Mouse (Mus musculus) cerebellum, adult 11-12 months (tissue): ENCODE measurements around the gene Znhit2.
A peak's percentile ranks its signal among the peaks of the same experiment; 100 is the strongest.

Experiments used
- DNase-seq: peaks from one replicate; pipeline ENCODE4 v3.0.0; 2022

Znhit2 gene

DNA sequence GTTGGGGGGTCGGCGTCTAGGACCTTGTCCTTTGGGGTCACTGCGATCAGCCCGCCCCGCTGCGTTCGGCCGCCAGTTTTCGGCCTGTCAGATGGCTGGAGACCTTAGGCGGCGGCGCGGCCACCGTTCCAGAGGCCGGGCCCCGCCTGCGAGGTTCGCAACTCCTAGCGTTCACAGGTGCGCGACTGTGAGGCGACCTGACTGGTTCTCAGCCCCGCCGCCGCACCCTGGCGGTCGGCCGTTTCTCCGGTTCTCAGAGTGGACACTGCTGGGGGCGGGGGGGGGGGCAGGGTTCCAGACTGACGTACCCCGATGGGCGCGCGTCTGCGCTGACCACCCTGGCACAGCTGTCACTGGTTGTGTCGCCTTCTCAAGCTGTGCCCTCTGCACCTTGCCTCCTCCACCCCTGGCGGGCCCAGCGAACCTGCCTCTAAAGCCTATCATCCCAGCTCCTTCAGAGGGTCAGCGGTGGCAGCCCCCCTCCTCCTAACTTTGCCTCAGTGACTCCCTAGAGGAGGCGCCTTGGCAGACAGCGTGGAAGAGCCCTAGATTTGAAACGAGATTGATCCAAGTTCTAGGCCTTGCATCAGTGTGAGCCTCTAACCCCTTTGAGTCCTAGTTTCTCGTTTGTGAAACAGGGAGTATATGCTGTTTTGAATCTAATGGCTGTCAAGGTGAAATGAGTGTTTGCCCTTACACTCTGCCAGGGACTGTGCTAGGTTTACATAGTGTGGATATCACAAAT lies 13.7 kb upstream of the Znhit2 start:
- DNase-seq, result peak; percentile 68

DNA sequence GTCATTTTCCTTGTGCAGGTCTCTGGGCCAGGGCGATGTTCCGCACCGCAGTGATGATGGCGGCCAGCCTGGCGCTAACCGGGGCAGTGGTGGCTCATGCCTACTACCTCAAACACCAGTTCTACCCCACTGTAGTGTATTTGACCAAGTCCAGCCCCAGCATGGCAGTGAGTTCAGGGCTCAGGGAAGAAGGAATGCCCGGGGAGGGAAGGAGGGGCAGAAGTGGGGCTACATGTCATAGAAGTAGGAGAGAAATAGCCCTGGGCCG lies 13.2 kb upstream of the Znhit2 start:
- DNase-seq, result peak; percentile 42

DNA sequence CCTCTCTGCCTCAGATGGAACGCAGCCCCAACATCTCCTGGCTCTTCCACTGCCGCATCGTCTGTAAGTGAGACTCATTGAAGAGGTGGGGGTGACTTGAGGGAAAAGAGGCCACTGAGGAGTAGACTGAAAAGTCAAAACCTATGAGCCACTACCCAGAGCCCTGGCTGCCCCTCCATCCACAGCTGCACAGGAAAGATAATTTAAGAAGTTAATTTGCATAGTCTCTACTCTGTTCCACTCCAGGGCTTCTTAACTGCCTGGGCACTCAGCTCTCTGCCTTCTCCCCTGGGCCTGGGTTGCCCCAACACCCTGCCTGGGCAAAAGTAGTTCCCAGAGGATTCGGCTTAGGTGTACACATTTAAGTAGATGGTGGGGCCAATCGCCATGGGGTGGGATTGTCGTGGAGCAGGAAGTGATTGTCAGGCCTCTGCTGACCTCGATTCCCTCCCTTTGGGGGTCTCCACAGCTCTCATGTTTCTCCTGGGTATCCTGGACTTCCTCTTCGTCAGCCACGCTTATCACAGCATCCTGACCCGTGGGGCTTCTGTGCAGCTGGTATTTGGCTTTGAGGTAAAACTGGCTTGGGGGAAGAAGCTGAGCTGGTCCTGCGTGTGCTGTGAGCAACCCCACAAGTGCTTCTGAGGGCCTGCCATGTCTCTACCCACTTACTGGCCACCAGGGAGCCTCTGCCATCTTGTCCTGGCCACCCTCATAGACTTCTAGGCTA lies 12.1 kb upstream of the Znhit2 start:
- peak; percentile 32 for DNase-seq

DNA sequence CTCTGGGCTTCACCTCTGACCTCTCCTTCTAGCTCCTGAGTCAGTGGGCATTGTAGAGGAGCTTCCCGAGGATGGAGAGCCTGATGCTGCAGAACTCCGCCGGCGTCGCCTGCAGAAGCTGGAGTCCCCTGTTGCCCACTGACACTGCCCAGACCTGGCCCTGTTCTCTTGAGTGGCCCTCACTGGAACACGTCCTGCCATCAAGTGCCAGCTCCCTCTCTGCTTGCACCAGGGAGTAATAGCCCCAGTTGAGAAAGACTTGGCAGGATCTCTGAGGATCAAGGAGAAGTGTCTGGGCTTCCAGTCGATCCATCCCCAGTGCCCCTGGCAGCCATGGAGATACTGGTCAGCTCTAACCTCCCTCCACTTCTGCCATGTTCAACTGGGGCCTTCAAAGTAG lies 8.5 kb upstream of the Znhit2 start:
- DNase-seq, result peak; percentile 26

DNA sequence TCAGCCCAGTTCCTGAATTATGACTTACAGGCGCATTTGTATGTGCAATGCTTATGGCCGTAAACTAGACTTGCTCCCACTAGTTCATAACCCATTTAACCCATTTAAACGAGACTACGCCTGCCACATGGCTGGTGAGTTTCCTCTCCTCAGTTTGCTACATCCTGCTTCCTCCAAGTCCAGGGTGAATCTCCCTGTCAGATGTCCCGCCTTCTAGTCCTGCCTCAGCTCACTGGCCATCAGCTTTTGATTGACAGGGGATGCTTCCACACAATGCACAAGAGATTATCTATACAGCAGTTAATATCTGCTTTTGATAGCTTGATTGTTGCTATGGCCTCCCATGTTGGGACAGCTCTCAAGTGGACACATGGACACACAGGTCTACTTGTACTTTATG lies 6.7 kb upstream of the Znhit2 start:
- DNase-seq, result no peak

DNA sequence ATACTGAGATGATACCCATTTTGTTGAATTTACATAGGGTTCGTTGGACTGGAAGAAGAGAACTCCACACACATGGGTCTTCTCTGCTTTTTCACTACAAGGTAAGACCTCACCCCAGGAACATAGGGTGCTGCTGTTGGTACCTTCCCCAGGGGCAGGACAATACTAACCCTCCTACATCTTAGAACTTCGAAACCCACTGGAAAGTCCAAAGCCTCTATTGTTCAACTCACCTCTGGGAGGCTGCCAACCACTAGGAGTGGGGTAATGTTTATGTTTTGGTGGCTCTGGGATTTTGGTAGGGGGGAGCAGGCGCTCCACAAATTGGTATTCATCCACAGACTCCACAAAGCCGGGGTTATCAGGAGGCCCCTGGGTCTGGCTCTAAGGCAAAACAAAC lies 4.3 kb upstream of the Znhit2 start:
- peak; percentile 50 for DNase-seq

DNA sequence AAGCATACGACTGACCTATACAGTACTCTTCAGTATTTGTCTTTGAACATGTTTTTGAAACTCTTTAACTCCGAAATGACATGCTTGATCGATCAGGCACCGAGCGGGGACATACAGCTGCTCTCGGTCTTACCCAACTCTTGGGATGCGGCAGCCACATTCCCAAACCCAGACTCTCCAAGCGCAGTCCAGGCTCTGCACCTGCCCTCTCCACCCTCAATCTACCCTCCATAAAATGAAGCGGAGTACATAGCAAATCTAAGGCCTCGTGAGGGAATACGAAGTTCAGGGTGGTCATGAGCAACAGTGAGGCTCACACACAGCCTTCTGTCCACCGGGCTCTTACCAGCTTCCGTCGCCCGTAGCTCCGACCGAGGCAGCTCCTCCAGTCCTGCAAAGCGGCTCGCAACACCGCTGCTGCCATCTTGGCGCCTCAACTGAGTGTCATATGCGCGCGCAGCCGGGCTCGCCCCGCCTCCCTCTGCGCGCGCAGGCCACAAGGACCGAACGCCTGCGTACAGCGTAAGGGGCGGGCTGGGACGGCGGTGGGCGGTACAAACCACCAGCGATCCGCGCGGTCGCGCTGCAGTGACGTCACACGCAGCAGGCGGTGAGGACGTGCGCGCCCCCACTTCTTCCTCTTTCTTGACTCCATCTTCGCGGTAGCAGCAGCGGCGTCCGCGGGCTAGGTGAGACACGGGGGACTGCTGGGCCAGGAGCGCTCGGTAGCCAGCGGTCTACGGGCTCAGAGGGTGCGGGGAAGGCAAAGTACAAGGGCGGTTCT lies 3.5 kb upstream of the Znhit2 start, which contains the start of the genes Mrpl49 and Fau:
Gene Mrpl49 (minus strand): TSS at position 473 of the 784 bp plus-strand sequence.
Gene Fau (plus strand): TSS at position 532 of the 784 bp plus-strand sequence.
- DNase-seq, result peak; percentile 99

DNA sequence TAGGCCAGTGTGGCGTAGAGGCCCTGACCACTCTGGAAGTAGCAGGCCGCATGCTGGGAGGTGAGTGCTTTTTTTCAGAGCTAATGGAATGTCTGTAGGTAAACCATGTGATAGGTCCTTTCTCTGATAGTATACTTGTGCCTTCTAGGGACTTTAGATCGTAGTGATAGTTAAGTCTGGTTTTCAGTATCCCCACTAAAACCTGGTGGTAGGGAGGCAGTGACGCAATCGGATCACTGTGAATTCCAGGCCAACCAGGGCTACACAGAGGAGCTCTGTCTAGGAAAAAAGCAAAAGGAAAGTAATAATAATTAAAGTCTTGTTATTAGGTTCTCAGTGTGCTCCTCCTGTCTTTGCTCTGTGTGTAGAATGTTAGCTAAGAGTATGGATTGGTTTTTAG lies 2.5 kb upstream of the Znhit2 start:
- DNase-seq, result no peak

DNA sequence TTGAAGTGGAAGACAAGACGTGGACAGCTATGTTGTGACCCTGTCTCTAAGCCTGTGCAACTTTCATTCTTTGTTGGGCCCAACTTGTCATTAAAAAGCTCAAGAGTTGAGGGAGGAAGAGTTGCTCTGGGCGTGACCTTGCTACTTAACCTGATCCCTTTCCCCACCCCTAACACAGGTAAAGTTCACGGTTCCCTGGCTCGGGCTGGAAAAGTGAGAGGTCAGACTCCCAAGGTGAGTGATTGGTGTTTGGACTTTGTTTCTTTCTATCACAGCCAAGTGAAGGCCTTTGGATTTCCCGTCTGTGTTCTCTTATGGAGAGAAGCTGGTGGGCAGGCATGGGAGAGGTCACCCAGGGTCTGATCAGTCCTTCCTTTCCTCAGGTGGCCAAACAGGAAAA lies 2.0 kb upstream of the Znhit2 start:
- peak; percentile 30 for DNase-seq

DNA sequence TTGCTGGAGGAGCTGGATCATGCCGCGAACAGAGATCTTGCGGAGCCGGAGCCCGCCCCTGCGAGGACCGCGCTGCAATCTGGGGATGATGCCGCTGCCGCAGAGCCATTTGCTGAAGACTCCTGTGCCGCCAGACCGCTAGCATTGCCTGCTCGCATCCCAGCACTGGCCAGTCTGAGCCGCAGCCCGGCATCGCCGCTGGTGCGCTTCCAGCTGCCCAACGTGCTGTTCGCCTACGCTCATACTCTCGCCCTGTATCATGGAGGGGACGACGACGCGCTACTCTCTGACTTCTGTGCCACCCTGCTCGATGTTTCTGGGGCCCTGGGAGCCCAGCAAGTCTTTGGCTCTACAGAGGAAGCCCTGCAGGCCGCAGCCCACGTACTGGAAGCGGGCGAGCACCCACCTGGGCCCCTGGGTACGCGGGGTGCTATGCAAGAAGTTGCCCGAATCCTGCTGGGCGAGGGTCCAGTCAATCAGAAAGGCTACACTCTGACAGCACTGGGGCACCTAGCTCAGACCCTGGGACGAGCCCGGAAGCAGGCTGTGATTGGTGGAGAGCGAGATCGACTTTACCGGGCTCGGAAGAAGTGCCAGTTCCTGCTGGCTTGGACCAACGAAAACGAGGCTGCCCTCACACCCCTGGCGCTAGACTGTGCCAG lies 780 bp downstream of the Znhit2 start:
- DNase-seq, result peak; percentile 59

DNA sequence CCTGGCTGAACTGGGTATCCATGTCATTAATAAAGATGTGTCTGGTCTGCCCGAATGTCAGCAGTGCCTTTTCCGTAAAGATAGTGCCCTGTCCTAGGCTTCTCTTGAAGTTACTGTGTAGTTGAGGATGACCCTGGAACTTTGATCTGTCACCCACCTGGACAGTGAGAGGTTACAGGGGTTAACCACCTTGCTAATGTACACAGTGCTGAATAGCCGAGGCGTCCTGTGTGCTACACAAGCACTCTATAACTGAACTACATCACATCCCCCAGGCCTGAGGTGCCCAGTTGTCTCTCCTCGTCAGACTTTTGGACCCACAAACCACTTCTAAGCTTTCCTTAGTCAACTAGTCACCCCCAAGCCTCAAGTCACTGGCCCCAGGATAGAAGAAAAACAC lies 1.4 kb downstream of the Znhit2 start:
- no peak for DNase-seq

DNA sequence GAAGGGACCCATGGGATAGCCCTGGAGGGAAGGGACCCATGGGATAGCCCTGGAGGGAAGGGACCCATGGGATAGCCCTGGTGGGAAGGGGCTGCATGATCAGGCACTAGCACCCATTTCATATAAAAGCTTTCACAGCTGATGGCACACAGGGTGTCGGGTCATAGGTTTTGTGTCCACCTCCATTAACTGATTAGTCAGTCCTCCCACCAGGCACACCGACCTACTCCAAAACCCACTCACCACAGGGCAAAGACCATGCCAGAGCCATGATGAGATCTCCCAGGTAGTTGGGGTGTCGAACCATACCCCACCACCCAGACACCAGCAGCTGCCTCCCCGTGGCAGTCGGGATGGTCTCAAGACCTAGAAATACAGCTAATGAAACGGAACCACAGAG lies 2.1 kb downstream of the Znhit2 start:
- DNase-seq, result peak; percentile 36

DNA sequence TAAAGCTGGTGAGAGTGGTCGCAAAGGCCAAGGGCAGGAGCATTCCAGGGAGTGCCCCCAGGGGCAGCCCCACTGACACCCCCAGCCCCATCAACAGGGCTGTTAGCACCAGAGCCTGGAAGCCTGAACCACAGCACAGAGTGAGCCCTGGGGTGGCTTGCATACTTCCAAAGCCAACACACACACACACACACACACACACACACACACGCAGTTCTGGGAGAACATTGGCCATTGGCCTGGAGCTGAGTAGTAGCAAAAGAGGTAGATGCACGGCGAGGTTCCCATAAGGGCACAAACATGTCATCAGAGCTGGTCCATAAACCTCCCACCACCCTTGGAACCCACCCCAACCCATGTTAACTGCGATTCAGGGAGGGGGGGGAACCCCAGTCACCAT lies 5.6 kb downstream of the Znhit2 start:
- no peak for DNase-seq

DNA sequence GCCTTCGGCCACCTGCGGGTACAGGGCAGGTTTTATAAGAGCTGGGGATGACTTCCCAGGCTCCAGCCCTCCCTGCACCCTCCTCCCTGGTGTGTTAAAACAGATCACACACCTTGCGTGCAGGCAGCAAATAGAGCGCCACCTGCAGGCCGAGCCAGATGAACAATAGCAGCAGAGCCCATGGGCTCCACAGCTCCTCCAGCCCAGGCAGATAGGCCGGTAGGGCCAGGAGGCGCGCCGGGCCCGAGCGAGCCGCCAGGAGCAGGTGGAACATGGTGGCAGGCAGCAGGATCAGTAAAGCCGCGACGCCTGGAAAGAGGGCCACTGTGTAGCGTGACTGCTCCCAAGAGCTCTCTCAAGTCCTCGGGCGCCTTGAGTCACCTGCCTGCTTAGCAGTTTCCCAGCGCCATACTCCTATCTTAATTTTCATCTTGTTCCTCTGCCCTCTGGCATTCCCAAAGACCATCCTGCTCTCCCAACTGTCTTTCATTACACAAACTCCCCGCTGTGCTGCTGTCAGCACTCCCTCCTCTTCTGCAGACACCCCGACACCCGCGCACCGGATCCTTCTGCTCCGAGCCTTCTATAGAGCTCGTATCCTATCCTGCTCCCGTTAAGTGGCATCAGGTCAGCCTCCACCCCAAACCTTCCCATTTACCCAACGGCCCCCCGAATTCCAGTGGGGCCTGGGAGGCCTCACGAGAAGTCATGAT lies 6.2 kb downstream of the Znhit2 start:
- peak; percentile 90 for DNase-seq

DNA sequence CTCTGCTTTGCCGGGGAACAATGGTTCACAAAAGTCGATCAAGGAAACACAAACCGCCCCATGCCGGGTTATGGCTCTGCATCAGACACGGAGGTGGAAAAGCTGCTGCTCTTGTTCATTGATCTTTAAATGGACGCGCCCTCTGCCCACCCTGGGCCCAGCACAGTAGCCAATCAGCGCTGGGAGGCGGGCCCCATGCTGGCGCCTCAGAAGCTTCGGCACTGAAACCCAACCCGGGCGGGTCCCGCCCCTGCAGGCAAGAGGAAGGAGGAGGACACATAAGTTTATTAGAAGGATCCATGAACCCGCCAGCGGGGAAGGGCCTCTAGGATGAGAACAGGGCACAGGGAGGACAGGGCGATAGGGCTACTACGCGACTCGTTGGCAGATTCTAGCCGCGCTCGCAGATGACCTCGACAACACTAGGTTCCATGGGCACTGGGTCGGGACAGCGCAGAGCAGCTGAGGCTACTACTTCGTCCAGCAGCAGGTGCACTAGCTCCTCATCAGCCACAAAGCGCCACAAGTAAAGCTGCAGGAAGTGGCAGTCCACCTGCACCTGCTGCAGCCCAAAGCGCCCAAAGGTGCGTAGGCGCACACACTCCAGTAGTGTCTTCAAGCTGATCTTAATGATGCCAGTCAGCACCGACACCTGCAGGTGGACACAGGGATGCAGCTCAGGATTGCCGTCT lies 6.9 kb downstream of the Znhit2 start, which contains the start of gene Tm7sf2:
Gene Tm7sf2 (minus strand): TSS at position 650 of the 692 bp plus-strand sequence.
- DNase-seq, result peak; percentile 86

DNA sequence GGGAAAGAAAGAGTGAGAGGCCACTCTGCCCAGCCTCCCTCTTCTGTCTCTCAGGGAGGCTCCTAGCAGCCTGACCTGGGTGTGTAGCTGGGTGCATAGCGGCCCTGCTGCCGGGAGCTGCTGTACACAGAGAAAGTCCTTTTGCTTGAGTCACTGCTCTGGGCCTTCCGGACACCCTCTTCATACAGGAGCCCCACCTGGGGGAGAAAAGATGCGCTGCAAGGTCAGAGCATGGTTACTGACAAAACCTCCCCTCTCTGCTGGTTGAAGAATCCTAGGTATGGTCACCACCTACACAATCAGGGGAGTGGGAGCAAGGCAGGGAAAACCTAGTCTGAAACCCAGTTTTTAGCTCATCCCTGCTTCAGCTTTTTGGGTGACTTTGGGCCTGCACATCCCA lies 8.0 kb downstream of the Znhit2 start:
- DNase-seq, result no peak

DNA sequence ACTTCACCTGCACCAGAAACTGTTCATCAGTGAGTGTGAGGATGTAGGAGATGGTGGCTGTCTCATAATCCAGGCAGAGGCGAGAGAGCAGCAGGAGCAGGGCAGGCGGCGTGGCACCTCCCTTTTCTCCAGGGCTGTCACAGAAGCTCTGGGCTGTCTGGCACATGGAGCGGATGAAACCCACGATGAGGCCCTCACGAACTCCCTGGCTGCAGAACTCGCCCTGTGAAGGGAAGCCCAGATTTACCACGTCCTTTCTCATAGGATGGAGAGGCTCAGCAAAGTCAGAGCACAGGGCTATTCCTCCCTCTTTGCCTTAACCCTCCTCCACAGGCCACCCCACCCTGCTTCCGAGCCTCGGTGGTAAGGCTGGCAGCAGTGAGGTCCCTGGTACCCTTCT lies 8.9 kb downstream of the Znhit2 start:
- DNase-seq, result no peak

DNA sequence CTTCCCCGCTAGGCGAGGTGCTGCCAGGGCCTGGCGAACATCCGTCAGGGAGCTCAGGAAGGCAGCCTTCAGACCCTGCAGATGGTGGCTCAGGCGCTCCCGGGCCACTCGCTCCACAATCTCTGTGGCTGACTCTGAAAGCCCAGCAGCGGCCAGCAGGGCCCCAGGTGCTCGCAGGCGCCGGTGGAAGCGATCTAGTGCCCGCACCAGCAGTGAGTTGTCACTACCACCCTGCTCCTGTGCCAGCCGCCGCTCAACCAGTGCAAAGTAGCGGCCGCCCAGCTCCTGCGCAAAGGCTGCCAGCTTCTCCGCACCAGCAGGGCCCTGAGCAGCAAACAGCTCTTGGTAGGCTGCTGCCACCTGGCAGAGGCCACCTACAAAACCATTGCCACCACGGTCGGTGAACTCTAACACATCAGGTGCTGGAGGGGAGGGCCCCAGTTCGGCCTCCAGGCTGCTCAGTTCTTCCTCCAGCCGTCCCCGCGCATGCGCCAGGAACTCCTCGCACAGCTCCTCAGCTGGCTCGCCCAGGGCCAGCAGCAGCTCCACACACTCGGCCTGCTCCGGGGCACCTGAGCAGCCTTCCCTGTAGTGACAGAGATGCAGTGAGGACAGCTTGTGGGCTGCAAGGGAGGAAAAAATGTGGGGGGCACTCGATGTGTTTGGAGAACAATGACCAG lies 9.7 kb downstream of the Znhit2 start:
- DNase-seq, result no peak

DNA sequence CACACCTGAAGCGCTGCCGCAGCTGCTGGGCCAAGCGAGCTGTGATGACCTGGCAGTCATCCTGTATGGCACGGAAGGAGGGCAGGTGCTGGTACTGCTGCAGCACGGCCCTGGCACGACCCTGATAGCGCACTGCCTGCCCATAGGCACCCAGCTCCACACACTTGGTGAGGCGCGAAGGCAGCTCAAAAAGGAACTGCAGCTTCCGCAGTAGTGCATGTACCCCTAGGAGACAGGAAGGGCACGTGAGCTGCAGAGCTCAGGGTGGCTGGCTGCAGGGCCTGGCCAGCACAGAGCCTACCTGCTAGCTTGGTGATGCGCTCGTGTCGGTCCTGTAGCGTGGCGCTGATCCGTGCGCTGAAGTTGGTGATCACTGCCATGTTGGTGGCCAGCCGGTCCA lies 10.3 kb downstream of the Znhit2 start:
- no peak for DNase-seq

DNA sequence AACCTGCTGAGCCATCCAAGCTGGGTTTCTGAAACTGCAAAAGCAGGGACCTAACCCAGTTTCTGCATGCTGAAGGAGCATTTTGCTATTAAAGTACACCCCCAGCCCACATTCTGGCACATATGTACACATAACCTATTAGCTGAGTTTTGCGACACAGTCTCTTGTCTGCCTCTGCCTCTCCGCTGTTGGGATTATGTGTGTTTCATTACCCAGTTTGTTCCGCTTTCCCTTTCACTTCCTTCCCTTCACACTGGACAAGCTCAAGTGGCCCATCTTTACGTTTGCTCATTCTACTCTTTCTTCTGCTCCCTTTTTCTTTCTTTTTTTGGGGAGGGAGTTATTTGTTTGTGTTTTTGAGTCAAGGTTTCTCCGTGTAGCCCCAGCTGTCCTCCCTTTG lies 12.9 kb downstream of the Znhit2 start:
- no peak for DNase-seq
